Mouse (Mus musculus) limb, embryonic 11.5 days (tissue): ENCODE data around the gene Tmem163. TPM values are rescaled to one million over a fixed set of nuclear protein-coding genes. Genes with fewer than 3 reads are reported as not detected.
A peak's percentile ranks its signal among the peaks of the same experiment; 100 is the strongest.

Source experiments
- ATAC-seq: fragments of 200-750 bp; cut with Nextera tagmentation; 2 replicates; pipeline ENCODE4 v1.8.0; 2017; ENCODE audit warnings: low read depth; ENCODE audit not compliant: insufficient number of reproducible peaks, low FRiP score, low TSS enrichment
- DNase-seq: peaks from one replicate; pipeline ENCODE4 v3.0.0-alpha.2; 2015; ENCODE audit warnings: low spot score
- H3K27ac ChIP-seq: fragments of 300-500 bp; sonication (generic); replicated peaks from 2 replicates; pipeline ENCODE4 v1.5.1; 2014; ENCODE audit warnings: low read depth, mild to moderate bottlenecking, low read length
- H3K27me3 ChIP-seq: fragments of 300-500 bp; sonication (generic); 2 replicates; pipeline ENCODE4 v1.6.1; 2014; ENCODE audit warnings: mild to moderate bottlenecking, low read length, mixed read lengths; ENCODE audit not compliant: control insufficient read depth, insufficient read depth
- H3K36me3 ChIP-seq: fragments of 300-500 bp; sonication (generic); 2 replicates; pipeline ENCODE4 v1.6.1; 2014; ENCODE audit warnings: mild to moderate bottlenecking, low read length, moderate library complexity, mixed read lengths; ENCODE audit not compliant: control insufficient read depth, insufficient read depth
- H3K4me1 ChIP-seq: fragments of 300-500 bp; sonication (generic); 2 replicates; pipeline ENCODE4 v1.6.1; 2014; ENCODE audit warnings: low read length, mixed read lengths; ENCODE audit not compliant: control insufficient read depth, insufficient read depth
- H3K4me2 ChIP-seq: fragments of 300-500 bp; sonication (generic); 2 replicates; pipeline ENCODE4 v1.6.1; 2014; ENCODE audit warnings: low read depth, mild to moderate bottlenecking, moderate library complexity; ENCODE audit not compliant: severe bottlenecking
- H3K4me3 ChIP-seq: fragments of 300-500 bp; sonication (generic); 2 replicates; pipeline ENCODE4 v1.5.1; 2014; ENCODE audit warnings: low read depth, low read length
- H3K9ac ChIP-seq: fragments of 300-500 bp; sonication (generic); 2 replicates; pipeline ENCODE4 v1.6.1; 2014; ENCODE audit warnings: mild to moderate bottlenecking, low read length
- H3K9me3 ChIP-seq: fragments of 300-500 bp; sonication (generic); 2 replicates; pipeline ENCODE4 v1.6.1; 2016; ENCODE audit warnings: low read length; ENCODE audit not compliant: control insufficient read depth
- WGBS: fragments of 180-500 bp; shearing (Covaris S2); extraction: QIAGEN DNeasy Blood & Tissue Kit; methylation state at CpG from one replicate; pipeline ENCODE4 v1.1.7; 2014; 5-methylcytosine and 5-hydroxymethylcytosine counted together
- polyA plus RNA-seq: library from polyadenylated mRNA; unstranded; fragments of >200 nt; fragmentation: Nextera tagmentation; extraction: Ambion mirVana; gene quantifications from 2 replicates; pipeline ENCODE4 v1.2.1, GENCODE M21; 2014

The Tmem163 gene
- polyA plus RNA-seq, 1 experiment from 2014 or later, result 7.9 TPM

- H3K27me3 ChIP-seq, result no peaks in the 10 kb centered on the region
- DNase-seq, result no peak
- WGBS, result 87% methylated on average over 8 of the region's 8 CpGs
- H3K27ac ChIP-seq, result no peak overlapping the region
- H3K4me2 ChIP-seq, result no peak overlapping the region
- H3K4me1 ChIP-seq, result no peaks in the 10 kb centered on the region
- no peak overlapping the region for H3K4me3 ChIP-seq
- no peak overlapping the region for H3K9ac ChIP-seq
- ATAC-seq, result no peak
- no peaks in the 10 kb centered on the region for H3K9me3 ChIP-seq
- H3K36me3 ChIP-seq, result no peaks in the 10 kb centered on the region
Observed at GRCm38 (mm10) chr1:127513140-127513539, 166.2 kb downstream of the Tmem163 start.

DNA sequence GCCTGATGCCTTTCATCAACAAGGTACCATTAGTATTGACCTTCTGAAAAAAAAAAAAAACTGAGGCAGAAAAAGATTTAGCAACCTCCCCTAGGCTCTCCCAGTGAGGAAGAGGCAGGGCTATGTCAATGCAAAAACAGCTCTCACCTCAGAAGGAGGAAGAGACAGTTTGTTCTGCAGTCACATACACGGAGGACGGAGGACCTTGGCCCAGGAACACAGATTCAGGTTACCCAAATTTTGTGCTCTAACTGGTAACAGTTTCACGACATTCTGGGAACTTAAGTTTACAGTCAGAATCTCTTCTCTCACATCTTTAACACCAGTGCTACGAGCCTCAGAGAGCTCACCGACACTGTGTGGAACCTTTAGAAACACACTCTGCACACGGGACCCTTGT is 166.6 kb downstream of the Tmem163 start:
- H3K36me3 ChIP-seq, result no peaks in the 10 kb centered on the region
- no peaks in the 10 kb centered on the region for H3K9me3 ChIP-seq
- no peaks in the 10 kb centered on the region for H3K4me1 ChIP-seq
- H3K9ac ChIP-seq, result no peak overlapping the region
- WGBS, result 80% methylated on average over 6 of the region's 6 CpGs
- ATAC-seq (no peak), DNase-seq (no peak)
- H3K4me2 ChIP-seq, result no peak overlapping the region
- no peak overlapping the region for H3K4me3 ChIP-seq
- no peak overlapping the region for H3K27ac ChIP-seq
- H3K27me3 ChIP-seq, result no peaks in the 10 kb centered on the region

DNA sequence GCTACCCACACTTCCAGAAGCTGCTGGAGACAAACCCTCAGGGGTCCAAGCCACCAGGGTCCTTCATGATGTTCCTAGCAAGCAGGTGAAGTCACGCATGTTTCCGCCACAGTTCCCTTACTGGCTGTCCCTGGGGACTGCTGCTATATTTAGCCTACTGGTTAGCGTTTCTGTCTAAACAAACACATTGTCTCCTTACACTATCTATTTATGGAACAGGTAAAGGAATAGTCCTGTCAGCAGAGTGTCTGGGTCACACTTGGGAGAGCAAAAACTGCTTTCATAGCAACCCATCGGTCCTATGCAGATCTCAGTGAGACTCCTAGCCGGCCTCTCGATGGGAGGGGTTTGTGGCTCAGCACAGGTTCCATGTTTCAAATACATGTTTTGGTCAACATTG is 168.0 kb downstream of the Tmem163 start:
- 91% methylated on average over 6 of the region's 6 CpGs for WGBS
- ATAC-seq (no peak), DNase-seq (no peak)
- no peak overlapping the region for H3K4me2 ChIP-seq
- H3K9me3 ChIP-seq, result no peaks in the 10 kb centered on the region
- no peak overlapping the region for H3K9ac ChIP-seq
- H3K27ac ChIP-seq, result no peak overlapping the region
- H3K36me3 ChIP-seq, result no peaks in the 10 kb centered on the region
- no peaks in the 10 kb centered on the region; the same call in 1 of the 2 replicates for H3K27me3 ChIP-seq
- no peak overlapping the region for H3K4me3 ChIP-seq
- H3K4me1 ChIP-seq, result no peaks in the 10 kb centered on the region

GRCm38 (mm10) chr1:127508921-127509320 is 170.4 kb downstream of the Tmem163 start:
- no peaks in the 10 kb centered on the region; the same call in 1 of the 2 replicates for H3K27me3 ChIP-seq
- no peak for DNase-seq
- no peak overlapping the region for H3K4me3 ChIP-seq
- 71% methylated on average over 8 of the region's 8 CpGs for WGBS
- no peak overlapping the region for H3K9ac ChIP-seq
- H3K9me3 ChIP-seq, result no peaks in the 10 kb centered on the region
- H3K4me2 ChIP-seq, result no peak overlapping the region
- H3K36me3 ChIP-seq, result no peaks in the 10 kb centered on the region
- ATAC-seq, result no peak
- no peaks in the 10 kb centered on the region for H3K4me1 ChIP-seq
- no peak overlapping the region for H3K27ac ChIP-seq

DNA sequence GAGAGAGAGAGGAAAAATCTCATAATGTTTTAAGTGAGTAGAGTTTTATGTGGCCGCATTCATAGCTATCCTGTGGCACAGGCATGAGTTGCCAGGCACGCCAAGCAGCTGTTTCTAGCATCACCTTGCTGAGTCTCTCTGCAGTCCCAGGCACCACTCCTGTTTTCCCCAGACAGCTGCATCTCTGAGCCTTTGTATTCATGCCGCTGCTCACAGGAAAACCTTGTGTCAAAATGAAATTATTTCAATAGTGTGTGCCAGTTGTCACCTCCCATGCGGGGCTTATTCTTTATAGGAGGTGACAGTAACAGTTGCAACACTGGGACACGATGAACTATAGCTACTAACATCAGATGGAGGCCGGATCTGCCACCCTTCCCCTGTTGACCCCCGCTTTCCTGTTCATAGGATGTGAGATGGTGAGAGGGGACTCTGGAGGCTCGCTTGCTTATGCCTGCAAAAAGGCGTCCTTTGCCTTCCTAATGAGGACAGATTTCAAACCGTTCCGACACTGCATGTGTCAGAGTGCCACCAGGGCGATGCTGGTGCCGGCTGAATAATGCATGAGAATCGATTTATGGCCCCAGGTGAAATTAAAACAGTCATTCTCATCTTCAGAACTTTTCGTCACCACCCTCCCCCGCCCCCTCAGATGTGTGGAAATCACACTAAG is 171.1 kb downstream of the Tmem163 start:
- WGBS, result 59% methylated on average over 16 of the region's 16 CpGs
- Histone ChIP-seq H3K4me1 (no peaks in the 10 kb centered on the region), H3K27me3 (no peaks in the 10 kb centered on the region; the same call in 1 of the 2 replicates), H3K9me3 (no peaks in the 10 kb centered on the region), H3K36me3 (no peaks in the 10 kb centered on the region), H3K27ac (no peak overlapping the region), H3K4me2 (no peak overlapping the region), H3K9ac (no peak overlapping the region), H3K4me3 (no peak overlapping the region)
- no peak for DNase-seq
- no peak for ATAC-seq

DNA sequence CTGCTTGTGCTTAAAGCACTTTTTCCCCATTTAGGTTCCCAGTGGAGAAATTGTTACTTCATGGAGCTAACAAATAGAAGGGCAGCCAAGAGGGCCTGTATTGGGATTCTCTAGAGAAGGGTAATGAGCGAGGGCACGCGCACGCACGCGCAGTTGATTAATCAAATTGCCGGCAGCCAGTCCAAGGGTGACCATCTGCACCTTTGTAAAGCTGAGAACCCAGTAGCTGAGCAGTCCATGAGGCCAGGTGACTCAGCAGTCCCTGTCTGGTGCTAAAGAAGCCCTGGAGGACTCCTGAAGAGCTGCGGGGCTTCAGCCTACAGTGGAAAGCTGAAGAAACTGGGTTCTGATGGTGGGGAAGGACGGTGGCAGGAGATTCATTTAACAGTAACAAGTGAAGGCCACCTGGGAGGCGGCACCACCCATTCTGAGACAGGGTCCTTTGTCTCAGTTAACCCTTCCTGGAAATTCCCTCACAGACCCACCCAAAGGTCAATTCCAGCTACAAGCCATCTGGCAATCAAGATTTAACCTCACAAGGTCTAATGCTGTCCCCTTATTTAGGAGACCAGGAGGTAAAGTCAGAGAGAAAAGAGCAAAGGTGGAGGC is 172.2 kb downstream of the Tmem163 start:
- ATAC-seq, result no peak
- 75% methylated on average over 10 of the region's 10 CpGs for WGBS
- H3K9ac ChIP-seq, result no peak overlapping the region
- DNase-seq, result no peak
- H3K36me3 ChIP-seq, result no peaks in the 10 kb centered on the region
- H3K4me3 ChIP-seq, result no peak overlapping the region
- no peak overlapping the region for H3K4me2 ChIP-seq
- H3K27ac ChIP-seq, result no peak overlapping the region
- H3K4me1 ChIP-seq, result no peaks in the 10 kb centered on the region
- no peaks in the 10 kb centered on the region for H3K9me3 ChIP-seq
- H3K27me3 ChIP-seq, result no peaks in the 10 kb centered on the region; the same call in 1 of the 2 replicates

DNA sequence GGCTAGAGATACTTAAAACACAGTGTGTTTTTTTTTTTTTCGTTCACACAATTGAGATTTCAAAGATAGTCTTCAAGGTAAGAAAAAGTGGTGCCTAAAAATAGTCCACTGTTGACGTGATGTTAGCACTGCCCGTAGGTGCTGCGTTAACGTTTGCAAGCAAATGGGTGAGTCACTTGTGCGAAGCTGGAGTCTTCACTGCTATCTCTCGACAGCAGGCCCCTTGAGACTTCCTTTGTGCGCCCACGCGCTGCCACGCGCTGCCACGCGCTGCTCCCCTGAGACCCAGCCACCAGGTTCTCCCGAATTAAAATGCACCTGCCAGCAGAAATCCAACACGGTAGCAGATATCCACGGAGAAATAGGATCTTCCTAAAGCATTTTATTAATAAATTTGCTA is 178.6 kb downstream of the Tmem163 start:
- 83% methylated on average over 17 of the region's 17 CpGs for WGBS
- H3K4me2 ChIP-seq, result no peak overlapping the region
- no peak overlapping the region for H3K9ac ChIP-seq
- DNase-seq, result no peak
- H3K4me3 ChIP-seq, result no peak overlapping the region
- H3K36me3 ChIP-seq, result no peaks in the 10 kb centered on the region
- no peak overlapping the region for H3K27ac ChIP-seq
- ATAC-seq, result no peak
- no peaks in the 10 kb centered on the region for H3K9me3 ChIP-seq
- H3K4me1 ChIP-seq, result no peaks in the 10 kb centered on the region
- no peaks in the 10 kb centered on the region for H3K27me3 ChIP-seq

GRCm38 (mm10) chr1:127500219-127500618 is 179.1 kb downstream of the Tmem163 start:
- Histone ChIP-seq H3K9ac (no peak overlapping the region), H3K4me2 (no peak overlapping the region), H3K4me1 (no peaks in the 10 kb centered on the region), H3K36me3 (no peaks in the 10 kb centered on the region), H3K27ac (no peak overlapping the region), H3K9me3 (no peaks in the 10 kb centered on the region), H3K4me3 (no peak overlapping the region), H3K27me3 (no peaks in the 10 kb centered on the region)
- peak; percentile 89 for DNase-seq
- no peak for ATAC-seq
- 12% methylated on average over 8 of the region's 8 CpGs for WGBS
